Mouse (Mus musculus) liver, postnatal 0 days (tissue): ENCODE data around the gene Tub.

Experiments used
- CTCF ChIP-seq: sonication (generic); IDR thresholded peaks from 2 replicates; pipeline ENCODE4 v1.5.1; 2016; ENCODE audit warnings: antibody characterized with exemption, low read depth
- EP300 ChIP-seq: IDR thresholded peaks from 2 replicates; pipeline ENCODE4 v1.6.1; 2016; ENCODE audit warnings: antibody characterized with exemption, low read depth, mild to moderate bottlenecking

DNA sequence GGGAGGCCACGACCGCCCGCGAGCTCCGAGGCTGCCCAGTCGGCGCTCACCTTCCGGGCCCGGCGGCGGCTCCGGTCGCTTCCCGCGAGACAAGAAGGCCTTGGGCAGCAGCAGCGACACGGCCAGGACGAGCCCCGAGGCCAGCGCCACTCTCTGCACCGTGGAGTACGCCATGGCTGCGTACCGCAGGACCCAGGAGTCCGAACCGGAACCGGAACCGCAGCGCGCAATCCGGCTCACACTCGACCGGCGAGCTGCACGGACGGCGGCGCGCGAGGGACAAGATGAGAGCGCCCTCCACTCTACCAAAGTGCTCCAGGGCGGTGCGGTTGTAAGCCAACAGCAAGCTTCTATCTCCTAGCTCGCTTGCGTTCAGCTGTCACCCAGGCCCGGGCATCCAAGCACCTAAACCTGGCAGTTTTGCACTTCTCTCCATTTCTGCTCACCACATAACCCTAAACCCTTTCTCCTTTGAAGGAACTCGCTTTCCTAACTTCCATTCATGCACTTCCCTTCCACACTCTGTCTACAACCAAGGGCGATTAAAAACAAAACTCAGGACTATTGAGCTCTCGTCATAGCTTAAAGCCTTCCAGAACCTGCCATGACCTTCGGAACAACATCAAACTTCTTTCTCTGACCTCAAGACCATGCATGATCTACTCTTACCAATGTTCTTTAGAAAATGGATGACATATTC lies 133.1 kb downstream of the Tub start, which contains the start of gene Ric3:
- no peak for TF ChIP-seq CTCF
- no peak for TF ChIP-seq EP300
